Mouse (Mus musculus) frontal cortex, postnatal 14 days (tissue): ENCODE data around the gene Otud6a.
A peak's percentile ranks its signal among the peaks of the same experiment; 100 is the strongest.
"Not testable (repeated sequence)": the region's sequence is repeated elsewhere in the genome, so short reads cannot be mapped to it uniquely, and the experiment has no call there.

Experiments
- DNase-seq, 2 experiments: peaks; one replicate each; pipeline ENCODE4 v3.0.0; 2022; ENCODE audit warnings: low spot score in 2 of 2

Gene Otud6a

GRCm38 (mm10) chrX:100428693-100429092, at the start of gene Otud6a:
Gene Otud6a (plus strand): TSS chrX:100429013.
- DNase-seq = no peak

GRCm38 (mm10) chrX:100389887-100390286, 38.9 kb upstream of the Otud6a start:
- DNase-seq = no peak

- peak in 1 of 2 experiments; percentile 12 for DNase-seq
These were observed 36.5 kb upstream of the Otud6a start for GRCm38 (mm10) chrX:100392304-100392703.

GRCm38 (mm10) chrX:100394223-100394861, 34.5 kb upstream of the Otud6a start:
- DNase-seq = no peak

- DNase-seq = no peak
These were observed 33.8 kb upstream of the Otud6a start for GRCm38 (mm10) chrX:100395026-100395425.

- no peak for DNase-seq
These were observed 27.9 kb upstream of the Otud6a start for GRCm38 (mm10) chrX:100400900-100401299.

- no peak for DNase-seq
These were observed 27.2 kb upstream of the Otud6a start for GRCm38 (mm10) chrX:100401657-100402056.

- no peak for DNase-seq
These were observed 19.6 kb upstream of the Otud6a start for GRCm38 (mm10) chrX:100409245-100409644.

GRCm38 (mm10) chrX:100432311-100432710, 3.5 kb downstream of the Otud6a start:
- DNase-seq = no peak

- DNase-seq = not testable (repeated sequence)
These were observed 13.8 kb downstream of the Otud6a start, which contains the start of gene Awat2 for GRCm38 (mm10) chrX:100442617-100443016. Gene Awat2 (minus strand): TSS chrX:100442717.

- no peak for DNase-seq
These were observed 14.7 kb downstream of the Otud6a start for GRCm38 (mm10) chrX:100443532-100443931.

- no peak for DNase-seq
These were observed 39.2 kb downstream of the Otud6a start for GRCm38 (mm10) chrX:100468047-100468446.

GRCm38 (mm10) chrX:100470126-100470525, 41.3 kb downstream of the Otud6a start:
- no peak for DNase-seq

GRCm38 (mm10) chrX:100471491-100471890, 42.7 kb downstream of the Otud6a start:
- DNase-seq = no peak

GRCm38 (mm10) chrX:100475569-100476223, 46.9 kb downstream of the Otud6a start:
- no peak for DNase-seq
